Mouse (Mus musculus): ENCODE data around the gene Ctsl. TPM values are rescaled to one million over a fixed set of nuclear protein-coding genes. Genes with fewer than 3 reads are reported as not detected.
A peak's percentile ranks its signal among the peaks of the same experiment; 100 is the strongest.

Gene Ctsl
- polyA plus RNA-seq, 1 experiment from 2014 or later = 306 TPM

DNA sequence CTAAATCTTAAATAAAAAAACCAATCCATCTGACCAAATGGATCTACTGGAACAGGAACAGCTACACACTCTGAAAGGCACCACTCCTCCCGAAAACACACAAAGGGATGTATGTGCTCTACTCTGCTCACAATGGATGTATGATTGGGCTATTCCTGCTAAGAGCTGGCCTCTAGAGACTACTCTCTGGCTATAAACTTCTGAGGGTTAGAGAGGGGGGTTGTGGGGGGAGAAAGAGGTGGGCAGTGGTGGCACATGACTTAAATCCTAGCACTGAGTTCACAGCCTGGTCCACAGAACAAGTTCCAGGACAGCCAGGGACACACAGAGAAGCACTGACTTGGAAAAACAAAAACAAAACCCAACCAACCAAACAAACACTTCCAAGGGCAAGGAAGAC is 2.1 kb downstream of the Ctsl start:
- no peak for ATAC-seq (replicated peaks; ENCODE audit: low FRiP score)
- 80% methylated on average over 1 of the region's 1 CpGs for WGBS
- H3K9ac ChIP-seq = no peak overlapping the region
- H3K36me3 ChIP-seq = peaks cover 47% of the 10 kb centered on the region
- H3K4me3 ChIP-seq (replicated peaks) = peak overlapping the region; percentile 88
- no peaks in the 10 kb centered on the region for H3K9me3 ChIP-seq (replicated peaks)
- H3K27me3 ChIP-seq = no peaks in the 10 kb centered on the region
- no peak overlapping the region for H3K27ac ChIP-seq
- peak overlapping the region; percentile 84 for H3K4me2 ChIP-seq
- peaks cover 18% of the 10 kb centered on the region for H3K4me1 ChIP-seq

GRCm38 (mm10) chr13:64367615-64368014 is 3.1 kb downstream of the Ctsl start:
- Histone ChIP-seq H3K9me3 (replicated peaks) (no peaks in the 10 kb centered on the region), H3K4me2 (no peak overlapping the region), H3K4me3 (replicated peaks) (no peak overlapping the region), H3K4me1 (peaks cover 18% of the 10 kb centered on the region), H3K9ac (no peak overlapping the region), H3K27me3 (no peaks in the 10 kb centered on the region), H3K36me3 (peaks cover 55% of the 10 kb centered on the region), H3K27ac (no peak overlapping the region)
- ATAC-seq (replicated peaks; ENCODE audit: low FRiP score) = no peak
- 83% methylated on average over 5 of the region's 5 CpGs for WGBS

GRCm38 (mm10) chr13:64365326-64365725 is 5.4 kb downstream of the Ctsl start:
- Histone ChIP-seq H3K27ac (no peak overlapping the region), H3K4me1 (peaks cover 18% of the 10 kb centered on the region), H3K36me3 (peaks cover 63% of the 10 kb centered on the region), H3K4me2 (no peak overlapping the region), H3K9ac (no peak overlapping the region), H3K4me3 (replicated peaks) (no peak overlapping the region), H3K27me3 (no peaks in the 10 kb centered on the region), H3K9me3 (replicated peaks) (no peaks in the 10 kb centered on the region)
- no peak for ATAC-seq (replicated peaks; ENCODE audit: low FRiP score)

DNA sequence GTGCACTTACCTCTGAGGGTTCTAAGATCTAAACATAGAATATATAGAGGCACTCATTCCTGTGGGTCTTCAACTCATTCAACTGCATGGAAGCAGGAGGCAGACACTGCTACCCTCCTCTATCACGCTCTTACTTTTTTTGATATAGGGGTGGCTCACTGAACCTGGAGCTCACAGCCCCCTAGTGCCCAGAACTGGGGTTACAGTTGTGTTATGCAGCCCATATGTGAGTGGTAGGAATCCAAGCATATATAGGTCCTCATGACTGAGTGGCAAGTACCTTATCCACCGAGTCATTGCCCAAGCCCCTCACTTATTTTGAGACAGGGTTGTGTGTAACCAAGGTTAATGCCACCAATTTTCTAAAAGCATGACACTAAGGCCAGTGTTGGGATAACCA is 6.4 kb downstream of the Ctsl start:
- ATAC-seq (replicated peaks; ENCODE audit: low FRiP score) = no peak
- Histone ChIP-seq H3K9me3 (replicated peaks) (no peaks in the 10 kb centered on the region), H3K4me1 (peaks cover 13% of the 10 kb centered on the region), H3K27ac (no peak overlapping the region), H3K27me3 (no peaks in the 10 kb centered on the region), H3K36me3 (peaks cover 63% of the 10 kb centered on the region), H3K4me2 (no peak overlapping the region), H3K9ac (no peak overlapping the region), H3K4me3 (replicated peaks) (no peak overlapping the region)
- WGBS = 89% methylated on average over 2 of the region's 2 CpGs

- H3K36me3 ChIP-seq = peaks cover 51% of the 10 kb centered on the region
- H3K27me3 ChIP-seq = no peaks in the 10 kb centered on the region
- no peak overlapping the region for H3K4me3 ChIP-seq (replicated peaks)
- H3K27ac ChIP-seq = no peak overlapping the region
- H3K9ac ChIP-seq = no peak overlapping the region
- H3K4me1 ChIP-seq = 0 out of 2 replicates have a peak, but pooled peaks cover 4% of the 10 kb centered on the region
- H3K4me2 ChIP-seq = no peak overlapping the region
- ATAC-seq (replicated peaks; ENCODE audit: low FRiP score) = no peak
- 69% methylated on average over 6 of the region's 6 CpGs for WGBS
- H3K9me3 ChIP-seq (replicated peaks) = no peaks in the 10 kb centered on the region
These were observed 8.6 kb downstream of the Ctsl start for GRCm38 (mm10) chr13:64362139-64362538.

DNA sequence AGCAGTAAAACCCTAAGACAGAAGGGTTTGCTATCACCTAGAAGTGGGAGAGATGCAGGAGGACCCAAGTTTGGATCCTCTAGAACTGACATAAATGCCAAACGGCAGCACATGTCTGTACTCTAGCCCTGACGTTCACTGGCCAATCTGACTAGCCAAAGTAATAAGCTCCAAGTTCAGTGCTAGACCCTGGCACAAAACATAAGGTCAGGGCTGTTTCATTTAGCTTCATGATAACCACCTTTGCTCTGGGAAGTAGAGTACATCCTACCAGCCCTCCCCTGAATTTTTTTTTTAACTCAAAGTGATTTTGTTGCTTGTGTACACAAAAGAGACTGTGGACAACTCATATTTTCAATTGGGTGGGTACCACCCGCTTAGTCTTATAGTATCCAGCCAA is 9.7 kb downstream of the Ctsl start:
- no peak overlapping the region for H3K4me2 ChIP-seq
- no peak for ATAC-seq (replicated peaks; ENCODE audit: low FRiP score)
- WGBS = 91% methylated on average over 3 of the region's 3 CpGs
- no peak overlapping the region for H3K27ac ChIP-seq
- no peak overlapping the region for H3K4me3 ChIP-seq (replicated peaks)
- peaks cover 40% of the 10 kb centered on the region for H3K36me3 ChIP-seq
- no peak overlapping the region for H3K9ac ChIP-seq
- H3K9me3 ChIP-seq (replicated peaks) = no peaks in the 10 kb centered on the region
- H3K27me3 ChIP-seq = no peaks in the 10 kb centered on the region
- 0 out of 2 replicates have a peak, but pooled peaks cover under 1% of the 10 kb centered on the region for H3K4me1 ChIP-seq

- H3K27ac ChIP-seq = no peak overlapping the region
- peaks cover 26% of the 10 kb centered on the region for H3K36me3 ChIP-seq
- no peak overlapping the region for H3K4me2 ChIP-seq
- no peak for ATAC-seq (replicated peaks; ENCODE audit: low FRiP score)
- H3K27me3 ChIP-seq = no peaks in the 10 kb centered on the region
- H3K9ac ChIP-seq = no peak overlapping the region
- H3K4me3 ChIP-seq (replicated peaks) = no peak overlapping the region
- no peaks in the 10 kb centered on the region for H3K9me3 ChIP-seq (replicated peaks)
- H3K4me1 ChIP-seq = no peaks in the 10 kb centered on the region
- WGBS = 91% methylated on average over 3 of the region's 3 CpGs
These were observed 11.0 kb downstream of the Ctsl start for GRCm38 (mm10) chr13:64359702-64360101.

DNA sequence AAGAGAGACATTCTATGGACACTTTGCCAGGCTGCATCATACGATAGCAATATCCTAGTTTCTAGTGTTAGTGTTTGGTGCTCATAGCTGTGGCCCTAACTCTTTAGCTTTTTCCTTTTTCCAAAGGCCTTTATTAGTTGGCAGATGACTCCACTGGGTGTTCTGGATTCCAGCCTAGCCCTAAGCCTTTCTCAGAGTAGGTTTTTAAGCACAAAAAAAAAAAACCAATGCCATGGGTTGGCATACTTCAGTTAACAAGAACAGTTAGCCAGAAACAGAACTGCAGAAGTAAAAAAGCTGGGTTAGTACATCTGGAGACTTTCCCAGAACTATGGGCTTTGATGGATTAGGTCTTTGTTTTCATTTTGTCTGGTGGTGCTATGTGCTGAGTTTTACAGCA is 12.2 kb downstream of the Ctsl start:
- Histone ChIP-seq H3K4me3 (replicated peaks) (no peak overlapping the region), H3K4me2 (no peak overlapping the region), H3K36me3 (peaks cover 15% of the 10 kb centered on the region), H3K4me1 (no peaks in the 10 kb centered on the region), H3K9ac (no peak overlapping the region), H3K27ac (no peak overlapping the region), H3K27me3 (no peaks in the 10 kb centered on the region), H3K9me3 (replicated peaks) (no peaks in the 10 kb centered on the region)
- 79% methylated on average over 1 of the region's 1 CpGs for WGBS
- ATAC-seq (replicated peaks; ENCODE audit: low FRiP score) = no peak

GRCm38 (mm10) chr13:64357389-64357788 is 13.3 kb downstream of the Ctsl start:
- peaks cover 6% of the 10 kb centered on the region for H3K36me3 ChIP-seq
- H3K4me2 ChIP-seq = no peak overlapping the region
- no peak overlapping the region for H3K9ac ChIP-seq
- H3K27me3 ChIP-seq = no peaks in the 10 kb centered on the region
- 75% methylated on average over 5 of the region's 5 CpGs for WGBS
- H3K9me3 ChIP-seq (replicated peaks) = no peaks in the 10 kb centered on the region
- no peaks in the 10 kb centered on the region for H3K4me1 ChIP-seq
- no peak overlapping the region for H3K27ac ChIP-seq
- no peak for ATAC-seq (replicated peaks; ENCODE audit: low FRiP score)
- no peak overlapping the region for H3K4me3 ChIP-seq (replicated peaks)

DNA sequence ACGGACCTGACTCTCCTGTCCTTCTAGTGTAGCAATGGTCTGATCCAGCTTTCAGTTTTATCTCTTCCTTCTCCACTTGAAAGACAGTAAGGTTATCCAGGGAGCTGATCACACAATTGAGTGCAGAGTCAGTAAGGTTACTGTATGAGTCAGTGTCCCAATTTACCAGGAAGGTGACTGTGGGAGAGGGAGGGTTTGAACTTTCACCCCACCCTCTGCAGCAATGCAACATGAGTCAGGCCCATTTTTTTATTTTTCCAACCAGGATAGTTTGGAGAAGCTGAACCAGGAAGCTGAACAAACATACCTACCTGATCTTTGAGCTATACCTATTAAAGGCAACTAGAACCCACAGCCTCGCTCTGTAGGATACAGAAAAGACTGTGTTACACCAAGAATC is 21.2 kb downstream of the Ctsl start:
- no peaks in the 10 kb centered on the region for H3K27me3 ChIP-seq
- no peak overlapping the region for H3K27ac ChIP-seq
- H3K9ac ChIP-seq = no peak overlapping the region
- H3K36me3 ChIP-seq = no peaks in the 10 kb centered on the region
- no peak overlapping the region for H3K4me3 ChIP-seq (replicated peaks)
- no peaks in the 10 kb centered on the region for H3K4me1 ChIP-seq
- WGBS = 92% methylated on average over 2 of the region's 2 CpGs
- no peaks in the 10 kb centered on the region for H3K9me3 ChIP-seq (replicated peaks)
- H3K4me2 ChIP-seq = no peak overlapping the region
- ATAC-seq (replicated peaks; ENCODE audit: low FRiP score) = no peak

DNA sequence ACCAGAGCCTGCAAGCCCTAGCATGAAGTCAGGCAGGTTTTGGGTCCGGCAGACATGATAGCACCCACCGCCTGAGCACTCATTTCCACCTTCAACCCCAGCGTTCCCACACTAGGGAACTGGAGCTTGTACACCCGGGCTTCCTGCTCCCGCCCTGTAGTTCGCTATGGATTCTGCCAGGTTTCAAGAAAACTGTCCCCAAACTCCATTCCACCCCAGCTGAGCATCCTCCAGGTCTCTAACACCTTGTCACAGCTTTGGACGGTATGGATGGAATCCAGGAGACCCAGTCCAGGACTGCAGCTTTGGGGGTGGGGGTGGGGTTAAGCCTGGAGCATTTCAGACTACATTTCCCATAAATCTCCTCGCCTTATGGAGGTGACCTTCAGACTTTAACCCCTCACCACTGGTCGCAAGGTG is 26.6 kb downstream of the Ctsl start:
- Histone ChIP-seq H3K9me3 (replicated peaks) (no peaks in the 10 kb centered on the region), H3K4me2 (peak overlapping the region; percentile 82), H3K27me3 (no peaks in the 10 kb centered on the region), H3K4me1 (peaks cover 6% of the 10 kb centered on the region; the same call in 1 of the 2 replicates), H3K4me3 (replicated peaks) (peak overlapping the region; percentile 52), H3K9ac (peak overlapping the region; percentile 43), H3K27ac (no peak overlapping the region), H3K36me3 (no peaks in the 10 kb centered on the region)
- WGBS = under 1% methylated on average over 9 of the region's 9 CpGs
- peak; percentile 91 for ATAC-seq (replicated peaks; ENCODE audit: low FRiP score)

GRCm38 (mm10) chr13:64343598-64343997 is 27.1 kb downstream of the Ctsl start:
- 0 out of 2 replicates have a peak, but pooled peaks have one; percentile 44 for ATAC-seq (replicated peaks; ENCODE audit: low FRiP score)
- WGBS = 18% methylated on average over 10 of the region's 10 CpGs
- H3K4me2 ChIP-seq = peak overlapping the region; percentile 82
- no peaks in the 10 kb centered on the region for H3K36me3 ChIP-seq
- H3K4me3 ChIP-seq (replicated peaks) = peak overlapping the region; percentile 52
- H3K27ac ChIP-seq = no peak overlapping the region
- H3K9me3 ChIP-seq (replicated peaks) = no peaks in the 10 kb centered on the region
- peak overlapping the region; percentile 43 for H3K9ac ChIP-seq
- H3K27me3 ChIP-seq = no peaks in the 10 kb centered on the region
- peaks cover 6% of the 10 kb centered on the region; the same call in 1 of the 2 replicates for H3K4me1 ChIP-seq

DNA sequence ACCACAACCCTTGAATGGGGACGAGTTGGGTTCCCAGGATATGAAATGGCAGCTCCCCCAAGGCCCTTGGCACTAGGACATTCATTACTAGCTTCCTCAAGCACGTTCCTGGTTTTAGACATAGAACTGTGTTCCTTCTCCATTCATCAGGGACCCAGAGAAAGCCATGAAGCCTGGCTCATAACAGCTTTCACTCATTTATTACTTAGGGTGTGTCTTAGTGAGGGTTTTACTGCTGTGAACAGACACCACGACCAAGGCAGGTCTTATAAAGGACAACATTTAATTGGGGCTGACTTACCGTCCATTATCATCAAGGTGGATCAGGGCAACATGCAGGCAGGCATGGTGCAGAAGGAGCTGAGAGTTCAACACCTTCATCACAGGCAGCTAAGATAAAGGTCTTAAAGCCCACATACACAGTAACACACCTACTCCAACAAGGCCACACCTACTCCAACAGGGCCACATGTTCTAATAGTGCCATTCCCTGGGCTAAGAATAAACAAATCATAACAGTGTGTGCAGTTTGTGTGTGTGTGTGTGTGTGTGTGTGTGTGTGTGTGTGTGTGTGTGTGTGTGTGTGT is 35.1 kb downstream of the Ctsl start:
- H3K27me3 ChIP-seq = no peaks in the 10 kb centered on the region
- ATAC-seq (replicated peaks; ENCODE audit: low FRiP score) = no peak
- 53% methylated on average over 4 of the region's 4 CpGs for WGBS
- no peaks in the 10 kb centered on the region for H3K36me3 ChIP-seq
- no peaks in the 10 kb centered on the region for H3K4me1 ChIP-seq
- no peaks in the 10 kb centered on the region for H3K9me3 ChIP-seq (replicated peaks)
- no peak overlapping the region for H3K9ac ChIP-seq
- H3K4me3 ChIP-seq (replicated peaks) = no peak overlapping the region
- H3K27ac ChIP-seq = no peak overlapping the region
- no peak overlapping the region for H3K4me2 ChIP-seq

Data from kidney, embryonic 15.5 days (tissue).